Mouse (Mus musculus): Measurements from ENCODE around the gene Rita1.

The Rita1 gene

GRCm38 (mm10) chr5:120565171-120565905 lies 47.1 kb downstream of the Rita1 start:
- in situ Hi-C loops (cut with MboI; ENCODE audit: low pct_unique_long_range_greater_than_20kb in 1 of 2, low sequenced_read_pairs in 2 of 2, unreplicated experiment in 1 of 2) = no loop called here

GRCm38 (mm10) chr5:120563914-120564311 lies 48.5 kb downstream of the Rita1 start:
- in situ Hi-C loops (cut with MboI; ENCODE audit: low pct_unique_long_range_greater_than_20kb in 1 of 2, low sequenced_read_pairs in 2 of 2, unreplicated experiment in 1 of 2) = no loop called here

DNA sequence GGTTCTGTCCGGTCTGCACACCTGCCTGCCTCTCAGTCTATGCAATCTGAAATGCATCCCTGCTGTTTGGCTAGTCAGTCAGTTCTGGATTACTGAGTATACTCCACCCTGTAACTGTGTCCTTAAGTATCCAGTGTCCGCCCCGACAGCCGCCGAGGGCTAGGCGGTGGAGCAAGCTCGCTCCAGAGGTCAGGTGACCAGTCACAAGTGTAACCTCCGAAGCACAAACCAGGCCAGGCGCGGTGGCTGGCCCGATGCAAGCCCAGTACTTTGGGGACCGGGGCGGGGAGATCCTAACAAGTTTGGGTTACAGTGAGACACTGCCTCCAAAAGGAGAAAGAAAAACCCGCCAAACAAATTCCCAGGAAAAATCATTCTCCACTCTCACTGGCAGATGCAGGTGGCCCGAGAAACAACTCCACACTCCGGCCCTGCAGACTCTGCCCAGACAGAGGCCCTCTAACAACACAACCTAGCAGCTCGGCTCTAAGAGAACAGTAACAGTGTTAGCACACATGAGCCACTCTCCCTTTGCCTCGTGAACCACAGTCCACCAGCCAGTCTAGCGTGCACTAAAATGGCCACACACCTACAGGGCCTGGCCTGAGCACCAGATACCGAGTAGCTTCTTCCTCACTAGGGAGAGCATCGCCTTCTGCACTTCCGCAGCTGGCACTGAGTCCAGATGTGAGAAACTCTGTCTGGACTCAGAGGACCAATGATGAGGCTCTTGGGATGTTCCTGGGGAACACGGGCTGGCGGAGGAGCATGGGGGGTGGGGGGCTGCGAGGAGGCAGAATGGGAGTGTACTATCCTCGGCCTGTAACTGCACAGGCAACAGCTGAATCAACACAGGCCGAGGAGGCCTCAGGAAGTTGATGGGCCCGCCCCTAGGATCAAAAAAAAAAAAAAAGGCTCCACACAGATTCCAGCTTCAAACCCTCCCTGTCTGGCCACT lies 49.2 kb downstream of the Rita1 start:
- in situ Hi-C loops (cut with MboI; ENCODE audit: low pct_unique_long_range_greater_than_20kb in 1 of 2, low sequenced_read_pairs in 2 of 2, unreplicated experiment in 1 of 2) = no loop called here

DNA sequence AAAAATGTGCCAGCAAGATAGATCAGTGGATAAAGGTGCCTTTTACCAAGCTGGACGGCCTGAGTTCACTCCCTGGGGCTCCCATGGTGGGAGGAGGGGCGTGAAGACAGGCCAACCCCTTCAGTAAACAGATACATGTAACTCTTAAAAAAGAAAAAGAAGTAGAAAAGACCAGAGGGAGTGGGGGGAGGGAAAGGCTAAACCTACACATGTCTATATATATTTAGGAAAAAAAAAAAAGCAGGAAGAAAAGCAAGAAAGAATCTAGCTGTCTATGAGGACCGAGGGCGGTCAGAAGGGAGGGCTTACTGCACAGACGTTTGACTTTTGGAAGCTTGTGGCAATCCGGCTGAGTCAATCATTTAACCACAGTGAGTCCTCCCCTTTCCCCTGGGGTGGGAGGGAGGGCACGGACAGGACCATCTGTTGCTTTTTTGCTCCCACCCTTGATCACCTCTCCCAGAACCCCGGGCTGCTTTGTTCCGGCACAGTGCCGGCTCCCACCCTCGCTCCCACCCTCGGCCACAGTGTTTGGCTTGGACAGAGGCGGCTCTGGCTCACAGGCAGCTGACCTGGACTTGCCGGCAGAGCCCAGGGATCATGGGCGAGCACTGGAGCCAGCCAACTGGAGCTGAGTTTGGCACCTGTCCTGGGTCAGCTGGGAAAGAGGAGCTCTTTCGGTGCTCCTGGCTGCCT lies 51.6 kb downstream of the Rita1 start:
- in situ Hi-C loops (cut with MboI; ENCODE audit: low pct_unique_long_range_greater_than_20kb in 1 of 2, low sequenced_read_pairs in 2 of 2, unreplicated experiment in 1 of 2) = no loop called here

- in situ Hi-C loops (cut with MboI; ENCODE audit: low pct_unique_long_range_greater_than_20kb in 1 of 2, low sequenced_read_pairs in 2 of 2, unreplicated experiment in 1 of 2) = no loop called here
These were observed 52.2 kb downstream of the Rita1 start for GRCm38 (mm10) chr5:120560129-120560615.

- in situ Hi-C loops (cut with MboI; ENCODE audit: low pct_unique_long_range_greater_than_20kb in 1 of 2, low sequenced_read_pairs in 2 of 2, unreplicated experiment in 1 of 2) = no loop called here
These were observed 53.6 kb downstream of the Rita1 start for GRCm38 (mm10) chr5:120558762-120559161.

GRCm38 (mm10) chr5:120558041-120558440 lies 54.3 kb downstream of the Rita1 start:
- in situ Hi-C loops (cut with MboI; ENCODE audit: low pct_unique_long_range_greater_than_20kb in 1 of 2, low sequenced_read_pairs in 2 of 2, unreplicated experiment in 1 of 2) = no loop called here

- in situ Hi-C loops (cut with MboI; ENCODE audit: low pct_unique_long_range_greater_than_20kb in 1 of 2, low sequenced_read_pairs in 2 of 2, unreplicated experiment in 1 of 2) = no loop called here
These were observed 56.5 kb downstream of the Rita1 start for GRCm38 (mm10) chr5:120555871-120556270.

DNA sequence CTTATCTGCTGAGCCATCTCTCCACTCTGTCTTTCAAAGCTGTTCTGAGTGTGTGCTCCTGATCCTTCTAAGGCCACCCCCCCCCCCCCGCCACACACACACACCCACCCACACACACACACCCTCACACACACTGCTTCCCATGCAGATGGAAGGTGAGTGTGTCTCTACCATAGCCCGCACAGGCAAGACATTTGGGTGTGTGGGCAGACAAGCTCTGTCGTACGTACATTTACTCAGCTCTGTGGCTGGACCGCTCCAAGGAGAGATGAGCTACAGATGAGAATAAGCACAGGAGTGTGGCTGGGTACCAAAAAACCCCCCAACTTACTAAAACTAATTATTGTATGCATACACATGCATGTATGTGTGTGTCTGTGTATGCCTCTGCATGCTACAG lies 61.7 kb downstream of the Rita1 start:
- in situ Hi-C loops (cut with MboI; ENCODE audit: low pct_unique_long_range_greater_than_20kb in 1 of 2, low sequenced_read_pairs in 2 of 2, unreplicated experiment in 1 of 2) = no loop called here

DNA sequence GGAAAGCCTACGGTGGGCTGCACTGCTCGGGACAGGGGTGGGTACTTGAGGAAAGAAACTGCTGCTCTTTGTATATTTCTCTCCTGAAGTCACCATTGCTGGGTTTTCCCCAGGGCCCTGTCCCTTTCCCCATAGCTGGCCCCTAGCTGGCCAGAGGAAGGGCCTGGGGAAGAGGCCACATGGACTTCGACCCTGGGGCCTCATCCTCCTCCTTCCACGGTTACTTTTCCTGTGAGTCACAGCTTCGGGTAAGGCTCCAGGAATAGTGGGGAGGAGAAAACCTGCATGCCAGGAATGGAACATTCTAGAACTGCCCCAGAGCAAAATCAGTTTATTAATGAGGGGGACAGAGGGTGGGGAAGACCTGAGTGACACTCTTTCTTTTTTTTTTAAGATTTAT lies 62.3 kb downstream of the Rita1 start:
- in situ Hi-C loops (cut with MboI; ENCODE audit: low pct_unique_long_range_greater_than_20kb in 1 of 2, low sequenced_read_pairs in 2 of 2, unreplicated experiment in 1 of 2) = no loop called here

GRCm38 (mm10) chr5:120548236-120548850 lies 64.0 kb downstream of the Rita1 start:
- in situ Hi-C loops (cut with MboI; ENCODE audit: low pct_unique_long_range_greater_than_20kb in 1 of 2, low sequenced_read_pairs in 2 of 2, unreplicated experiment in 1 of 2) = no loop called here

All from mouse embryonic stem cell (cell line).